Mouse (Mus musculus) ES-E14 (cell line): Measurements from ENCODE around the gene Mdc1. TPM values are rescaled to one million over a fixed set of nuclear protein-coding genes. Genes with fewer than 3 reads are reported as not detected.

ENCODE experiments used
- DNase-seq: peaks from one replicate; pipeline ENCODE4 v3.0.0-alpha.2; 2013; ENCODE audit warnings: low read depth, low spot score
- H3K27ac ChIP-seq: 2 replicates; pipeline ENCODE4 v1.5.1; 2012; ENCODE audit warnings: low read depth, mild to moderate bottlenecking, low read length, moderate library complexity, mixed read lengths; ENCODE audit not compliant: poor library complexity, insufficient read depth, severe bottlenecking
- H3K36me3 ChIP-seq: 2 replicates; pipeline ENCODE4 v1.6.1; 2012; ENCODE audit warnings: mild to moderate bottlenecking, low read length, moderate library complexity, mixed read lengths; ENCODE audit not compliant: control insufficient read depth, poor library complexity, insufficient read depth, severe bottlenecking
- H3K4me1 ChIP-seq, 2 experiments: fragments of 150-350 bp in 1 of 2; sonication (generic) in 1 of 2; 2 replicates each; pipeline ENCODE4 v1.6.1; 2012; ENCODE audit warnings: low read length in 2 of 2, mild to moderate bottlenecking in 1 of 2, mixed read lengths in 1 of 2; ENCODE audit not compliant: control insufficient read depth in 2 of 2, insufficient read depth in 2 of 2, poor library complexity in 1 of 2
- H3K4me3 ChIP-seq, 2 experiments: fragments of 150-350 bp in 1 of 2; sonication (generic) in 1 of 2; 2 replicates each; pipeline ENCODE4 v1.5.1; 2012; ENCODE audit warnings: low read length in 2 of 2, low read depth in 1 of 2, mild to moderate bottlenecking in 1 of 2, mixed read lengths in 1 of 2; ENCODE audit not compliant: insufficient read depth in 1 of 2, poor library complexity in 1 of 2, severe bottlenecking in 1 of 2
- H3K9ac ChIP-seq: 2 replicates; pipeline ENCODE4 v1.6.1; 2012; ENCODE audit warnings: low read depth, mild to moderate bottlenecking, low read length, mixed read lengths; ENCODE audit not compliant: poor library complexity, insufficient read depth, severe bottlenecking
- H3K9me3 ChIP-seq: fragments of 150-350 bp; sonication (generic); 2 replicates; pipeline ENCODE4 v1.6.1; 2012; ENCODE audit warnings: low read depth, mild to moderate bottlenecking, low read length; ENCODE audit not compliant: control insufficient read depth, insufficient read depth
- CHD2 ChIP-seq: IDR thresholded peaks from 2 replicates; pipeline ENCODE4 v1.6.1; 2014; ENCODE audit warnings: mild to moderate bottlenecking, low read depth, low read length, inconsistent platforms
- HCFC1 ChIP-seq: IDR thresholded peaks from 2 replicates; pipeline ENCODE4 v1.6.1; 2012; ENCODE audit warnings: low read length, inconsistent platforms, borderline replicate concordance; ENCODE audit not compliant: insufficient read depth
- MAFK ChIP-seq: IDR thresholded peaks from 2 replicates; pipeline ENCODE4 v1.6.1; 2014; ENCODE audit warnings: mild to moderate bottlenecking, low read depth, low read length, inconsistent platforms; ENCODE audit not compliant: insufficient read depth
- ZC3H11A ChIP-seq: IDR thresholded peaks from 2 replicates; pipeline ENCODE4 v1.6.1; 2012; ENCODE audit warnings: low read depth, mild to moderate bottlenecking, inconsistent platforms, low read length, borderline replicate concordance
- ZNF384 ChIP-seq: IDR thresholded peaks from 2 replicates; pipeline ENCODE4 v1.6.1; 2012; ENCODE audit warnings: low read depth, low read length, inconsistent platforms
- in situ Hi-C, 2 experiments: fragments of 600-800 bp; cut with MboI; formaldehyde crosslinking; loops; one replicate each; pipeline ENCODE4 v1.15.1; 2025; ENCODE audit warnings: low sequenced_read_pairs in 2 of 2, inconsistent platforms in 1 of 2; ENCODE audit not compliant: unreplicated experiment in 2 of 2
- total RNA-seq: library from RNA; depleted of rRNA; stranded (reverse); fragments of 300-350 nt; gene quantifications from 2 replicates; pipeline ENCODE4 v1.2.3, GENCODE M21; 2012

Gene Mdc1
- total RNA-seq, 1 experiment = 23.8 TPM

DNA sequence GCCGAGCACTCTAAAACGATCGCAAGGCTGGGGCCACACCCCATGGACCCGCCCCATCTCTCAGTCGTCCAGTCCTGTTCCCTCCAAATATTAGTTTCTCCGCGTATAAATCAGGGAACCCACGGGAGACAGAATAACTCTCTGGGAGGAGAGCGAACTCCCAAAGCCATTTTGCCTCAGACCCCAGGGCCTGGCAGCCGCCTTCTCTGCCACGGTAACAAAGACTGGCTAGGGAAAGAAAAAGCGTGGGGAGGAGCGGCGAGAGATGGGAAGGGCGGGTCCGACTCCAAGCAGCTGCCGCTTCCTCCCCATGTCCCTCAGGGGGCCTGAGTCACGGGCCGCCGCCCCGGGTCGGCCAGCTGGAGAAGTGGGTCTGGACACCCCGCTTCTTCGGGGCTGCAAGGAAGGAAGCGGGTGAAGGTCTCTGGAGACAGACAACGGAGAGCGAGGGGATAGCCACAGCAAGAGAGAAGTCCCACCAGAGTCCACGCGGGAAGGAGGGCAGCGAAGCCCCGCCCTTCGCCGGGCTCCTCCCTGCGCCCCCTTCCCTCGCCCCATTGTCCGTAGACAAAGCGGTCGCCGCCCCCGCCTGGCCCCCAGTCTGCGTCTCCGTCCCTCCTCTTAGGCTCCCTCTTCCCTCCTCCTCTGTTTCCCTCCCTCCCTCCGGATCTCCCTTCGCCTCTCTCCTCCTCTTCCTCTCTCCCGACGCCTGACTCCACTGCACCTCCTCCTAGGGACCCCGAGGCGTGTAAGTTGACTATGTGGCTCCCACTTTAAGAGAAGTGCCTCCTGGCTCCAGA lies 24.4 kb downstream of the Mdc1 start, which contains the start of gene Ppp1r18:
Gene Ppp1r18 (plus strand): TSS at position 113 of the 800 bp plus-strand sequence.
- Histone ChIP-seq H3K4me1 (peaks cover 4 to 15% of the 10 kb centered on the region in 2 experiments; a peak in 2 of 4 replicates), H3K36me3 (peaks cover 4% of the 10 kb centered on the region; the same call in 1 of the 2 replicates), H3K9me3 (no peaks in the 10 kb centered on the region), H3K27ac (peak within 1 kb of the TSS; percentile 78), H3K9ac (peak within 1 kb of the TSS; percentile 81), H3K4me3 (peak within 1 kb of the TSS; percentile 78 to 91)
- no peak for TF ChIP-seq ZNF384
- TF ChIP-seq CHD2 = no peak
- no peak for TF ChIP-seq HCFC1
- no peak for TF ChIP-seq ZC3H11A
- TF ChIP-seq MAFK = no peak
- DNase-seq = no peak
- in situ Hi-C loops = no loop called here

DNA sequence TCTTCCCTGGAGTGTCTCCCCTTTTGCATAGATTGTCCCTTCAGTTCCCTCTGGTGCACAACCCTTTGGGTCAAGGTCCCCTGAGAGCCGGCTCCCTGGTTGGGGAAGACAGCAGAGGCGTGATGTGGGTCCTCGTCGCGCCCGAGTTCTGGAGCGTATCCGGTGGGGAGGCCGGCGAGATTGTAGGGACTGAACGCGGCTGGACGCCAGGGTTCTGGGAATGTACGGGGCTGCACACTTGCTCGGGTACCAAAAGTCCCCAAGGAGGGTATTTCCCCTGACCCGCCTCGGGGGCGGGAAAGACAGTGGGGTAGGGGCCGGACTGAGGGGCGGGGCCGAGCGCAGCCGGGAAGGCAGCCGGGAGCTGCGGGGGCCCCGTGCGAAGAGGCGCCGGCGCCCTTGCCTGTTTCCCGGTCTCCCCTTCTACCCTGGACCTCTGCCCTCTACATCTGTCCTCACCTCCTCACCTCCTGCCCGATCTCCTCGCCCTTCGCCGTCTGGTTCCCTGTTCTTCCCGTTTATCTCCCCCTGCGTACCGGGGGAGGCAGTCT lies 25.0 kb downstream of the Mdc1 start:
- Histone ChIP-seq H3K4me1 (peaks cover 6 to 15% of the 10 kb centered on the region in 2 experiments; a peak in 2 of 4 replicates), H3K36me3 (peaks cover 7% of the 10 kb centered on the region; the same call in 1 of the 2 replicates), H3K27ac (peak overlapping the region; percentile 78), H3K9ac (peak overlapping the region; percentile 81), H3K4me3 (peak overlapping the region; percentile 78 to 91), H3K9me3 (no peaks in the 10 kb centered on the region)
- no peak for DNase-seq
- in situ Hi-C loops = no loop called here
- TF ChIP-seq HCFC1 (no peak), ZC3H11A (no peak), CHD2 (no peak), ZNF384 (no peak), MAFK (no peak)

DNA sequence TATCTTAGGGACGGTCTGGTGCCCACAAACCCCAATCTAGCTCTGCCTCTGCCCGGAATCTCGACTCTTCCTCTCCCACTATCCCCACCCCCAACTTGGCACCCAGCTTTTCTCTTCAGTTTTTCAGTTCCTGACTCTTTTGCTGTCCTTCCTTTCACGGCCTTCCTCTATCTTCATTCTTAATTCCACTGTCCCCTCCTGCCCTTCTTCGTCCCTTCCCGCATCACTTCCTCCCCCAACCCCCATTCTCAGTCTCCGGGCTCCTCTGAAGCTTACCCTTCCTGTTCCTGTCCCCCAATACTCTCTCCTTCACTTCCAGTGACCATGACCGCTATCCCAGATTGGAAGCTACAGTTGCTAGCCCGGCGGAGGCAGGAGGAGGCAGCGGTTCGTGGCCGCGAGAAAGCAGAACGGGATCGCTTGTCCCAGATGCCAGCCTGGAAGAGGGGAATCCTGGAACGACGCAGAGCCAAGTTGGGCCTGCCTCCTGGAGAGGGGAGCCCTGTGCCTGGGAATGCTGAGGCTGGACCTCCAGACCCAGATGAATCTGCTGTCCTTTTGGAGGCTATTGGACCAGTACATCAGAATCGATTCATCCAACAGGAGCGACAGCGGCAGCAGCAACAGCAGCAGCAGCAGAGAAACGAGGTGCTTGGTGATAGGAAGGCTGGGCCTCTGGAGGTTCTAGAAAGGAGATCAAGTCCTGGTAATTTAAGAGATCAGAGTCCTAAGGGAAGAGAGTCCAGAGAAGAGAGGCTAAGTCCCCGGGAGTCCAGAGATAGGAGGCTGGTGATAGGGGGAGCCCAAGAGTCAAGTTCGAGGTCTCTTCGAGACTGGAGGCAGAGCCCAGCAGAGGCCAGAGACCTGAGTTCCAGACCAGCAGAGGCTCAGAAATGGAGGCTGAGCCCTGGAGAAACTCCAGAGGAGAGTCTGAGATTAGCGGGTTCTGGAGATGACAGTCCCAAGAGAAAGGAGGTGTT lies 25.9 kb downstream of the Mdc1 start:
- no peak overlapping the region for H3K27ac ChIP-seq
- H3K4me1 ChIP-seq = peaks cover 6 to 15% of the 10 kb centered on the region in 2 experiments; a peak in 2 of 4 replicates
- in situ Hi-C loops = no loop called here
- no peaks in the 10 kb centered on the region for H3K9me3 ChIP-seq
- peaks cover 7% of the 10 kb centered on the region; the same call in 1 of the 2 replicates for H3K36me3 ChIP-seq
- no peak for TF ChIP-seq ZC3H11A
- TF ChIP-seq CHD2 = no peak
- no peak for TF ChIP-seq HCFC1
- no peak for TF ChIP-seq MAFK
- no peak for TF ChIP-seq ZNF384
- peak overlapping the region; percentile 78 to 91 for H3K4me3 ChIP-seq
- no peak for DNase-seq
- H3K9ac ChIP-seq = peak overlapping the region; percentile 81

DNA sequence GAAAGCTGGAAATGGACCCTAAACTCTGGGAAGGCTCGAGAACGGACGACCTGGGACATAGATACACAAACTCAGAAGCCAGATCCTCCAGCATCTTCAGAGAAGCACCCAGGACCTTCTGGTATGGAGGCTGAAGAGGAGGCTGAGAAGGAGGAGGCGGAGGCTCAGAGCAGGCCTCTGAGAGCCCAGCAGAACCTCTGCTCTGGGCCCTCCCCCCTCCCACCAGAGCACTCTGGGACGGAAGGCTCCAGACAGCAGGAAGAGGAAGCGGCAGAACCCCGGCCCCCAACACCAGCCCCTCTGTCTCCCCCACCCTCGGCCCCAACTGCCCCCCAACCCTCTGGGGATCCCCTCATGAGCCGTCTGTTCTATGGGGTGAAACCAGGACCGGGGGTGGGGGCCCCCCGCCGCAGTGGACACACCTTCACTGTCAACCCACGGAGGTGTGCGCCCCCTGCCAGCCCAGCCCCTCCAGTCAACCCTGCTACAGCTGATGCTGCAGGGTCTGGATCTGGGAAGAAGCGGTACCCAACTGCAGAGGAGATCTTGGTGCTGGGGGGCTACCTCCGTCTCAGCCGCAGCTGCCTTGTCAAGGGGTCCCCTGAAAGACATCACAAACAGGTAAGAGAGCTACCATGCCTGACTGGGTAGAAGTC lies 27.0 kb downstream of the Mdc1 start:
- DNase-seq = no peak
- Histone ChIP-seq H3K27ac (peak overlapping the region; percentile 82), H3K4me3 (peak overlapping the region; percentile 56 to 78), H3K4me1 (peaks cover 6 to 14% of the 10 kb centered on the region in 2 experiments; a peak in 2 of 4 replicates), H3K9ac (peak overlapping the region; percentile 81; the same call in 1 of the 2 replicates), H3K9me3 (no peaks in the 10 kb centered on the region), H3K36me3 (peaks cover 5% of the 10 kb centered on the region; the same call in 1 of the 2 replicates)
- TF ChIP-seq ZC3H11A = no peak
- no peak for TF ChIP-seq MAFK
- TF ChIP-seq HCFC1 = no peak
- no peak for TF ChIP-seq CHD2
- no peak for TF ChIP-seq ZNF384
- in situ Hi-C loops = no loop called here
